Mouse (Mus musculus) heart, embryonic 10.5 days (tissue): ENCODE results near the gene Galntl6. TPM values are rescaled to one million over a fixed set of nuclear protein-coding genes. Genes with fewer than 3 reads are reported as not detected.

Source experiments
- DNase-seq: peaks from one replicate; pipeline ENCODE4 v3.0.0-alpha.2; 2017; ENCODE audit warnings: low spot score
- H3K27ac ChIP-seq: fragments of 300-500 bp; sonication (generic); 2 replicates; pipeline ENCODE4 v1.5.1; 2016; ENCODE audit warnings: mild to moderate bottlenecking
- H3K27me3 ChIP-seq: fragments of 300-500 bp; sonication (generic); 2 replicates; pipeline ENCODE4 v1.6.1; 2016; ENCODE audit warnings: mild to moderate bottlenecking; ENCODE audit not compliant: poor library complexity, insufficient read depth, severe bottlenecking
- H3K36me3 ChIP-seq: fragments of 300-500 bp; sonication (generic); 2 replicates; pipeline ENCODE4 v1.6.1; 2016; ENCODE audit warnings: mild to moderate bottlenecking, moderate library complexity
- H3K4me1 ChIP-seq: fragments of 300-500 bp; sonication (generic); 2 replicates; pipeline ENCODE4 v1.6.1; 2016; ENCODE audit warnings: mild to moderate bottlenecking
- H3K4me3 ChIP-seq: fragments of 300-500 bp; sonication (generic); 2 replicates; pipeline ENCODE4 v1.5.1; 2016; ENCODE audit warnings: mild to moderate bottlenecking, moderate library complexity
- H3K9me3 ChIP-seq: fragments of 300-500 bp; sonication (generic); 2 replicates; pipeline ENCODE4 v1.6.1; 2016; ENCODE audit warnings: mild to moderate bottlenecking, moderate library complexity
- WGBS: fragments of 180-500 bp; shearing (Covaris S2); methylation state at CpG from one replicate; pipeline ENCODE4 v1.1.7; 2016; 5-methylcytosine and 5-hydroxymethylcytosine counted together
- polyA plus RNA-seq: library from polyadenylated mRNA; unstranded; fragments of >200 nt; fragmentation: Nextera tagmentation; extraction: Ambion mirVana; gene quantifications from 2 replicates; pipeline ENCODE4 v1.2.1, GENCODE M21; 2016

The Galntl6 gene
- polyA plus RNA-seq, 1 experiment from 2014 or later = 0.54 TPM

GRCm38 (mm10) chr8:58805190-58805589 lies 107.2 kb downstream of the Galntl6 start:
- H3K27ac ChIP-seq = no peak overlapping the region
- no peaks in the 10 kb centered on the region for H3K4me1 ChIP-seq
- H3K36me3 ChIP-seq = no peaks in the 10 kb centered on the region
- H3K9me3 ChIP-seq = no peaks in the 10 kb centered on the region
- H3K27me3 ChIP-seq = no peaks in the 10 kb centered on the region
- no peak overlapping the region for H3K4me3 ChIP-seq
- no peak for DNase-seq

DNA sequence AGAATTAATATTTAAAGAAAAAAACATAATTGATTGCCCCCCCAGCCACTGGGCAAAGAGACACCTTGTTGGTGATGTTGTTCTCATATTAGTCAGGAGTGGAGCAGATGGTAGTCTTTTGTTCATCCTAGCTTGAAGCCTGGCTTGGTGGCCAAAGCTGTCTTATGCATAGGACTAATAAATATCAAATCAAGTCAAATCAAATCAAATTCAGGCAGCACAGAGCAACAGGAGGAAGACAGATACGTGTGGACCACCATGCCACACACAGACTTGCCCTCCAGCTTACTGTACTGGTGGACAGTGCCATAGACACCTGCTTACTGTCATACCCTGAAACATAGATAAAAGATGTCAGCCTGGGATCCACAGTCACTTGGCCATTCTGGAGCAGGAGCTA lies 110.6 kb downstream of the Galntl6 start:
- Histone ChIP-seq H3K27ac (no peak overlapping the region), H3K4me3 (no peak overlapping the region), H3K36me3 (no peaks in the 10 kb centered on the region), H3K27me3 (no peaks in the 10 kb centered on the region), H3K9me3 (no peaks in the 10 kb centered on the region), H3K4me1 (no peaks in the 10 kb centered on the region)
- no peak for DNase-seq
- WGBS = 67% methylated on average over 1 of the region's 1 CpGs

GRCm38 (mm10) chr8:58753769-58754168 lies 158.7 kb downstream of the Galntl6 start:
- Histone ChIP-seq H3K36me3 (no peaks in the 10 kb centered on the region), H3K27ac (no peak overlapping the region), H3K4me1 (no peaks in the 10 kb centered on the region), H3K27me3 (no peaks in the 10 kb centered on the region), H3K9me3 (no peaks in the 10 kb centered on the region), H3K4me3 (no peak overlapping the region)
- DNase-seq = no peak
- WGBS = 80% methylated on average over 2 of the region's 2 CpGs

GRCm38 (mm10) chr8:58737963-58738362 lies 174.5 kb downstream of the Galntl6 start:
- Histone ChIP-seq H3K9me3 (no peaks in the 10 kb centered on the region), H3K4me1 (no peaks in the 10 kb centered on the region), H3K36me3 (no peaks in the 10 kb centered on the region), H3K27ac (no peak overlapping the region), H3K27me3 (no peaks in the 10 kb centered on the region), H3K4me3 (no peak overlapping the region)
- DNase-seq = no peak
- 96% methylated on average over 3 of the region's 3 CpGs for WGBS

- H3K27me3 ChIP-seq = no peaks in the 10 kb centered on the region
- DNase-seq = no peak
- H3K9me3 ChIP-seq = no peaks in the 10 kb centered on the region
- H3K36me3 ChIP-seq = no peaks in the 10 kb centered on the region
- no peak overlapping the region for H3K27ac ChIP-seq
- no peak overlapping the region for H3K4me3 ChIP-seq
- no peaks in the 10 kb centered on the region for H3K4me1 ChIP-seq
- WGBS = 82% methylated on average over 3 of the region's 3 CpGs
Measured at GRCm38 (mm10) chr8:58691761-58692160, 220.7 kb downstream of the Galntl6 start.

GRCm38 (mm10) chr8:58677847-58678450 lies 234.5 kb downstream of the Galntl6 start:
- Histone ChIP-seq H3K27me3 (no peaks in the 10 kb centered on the region), H3K27ac (no peak overlapping the region), H3K36me3 (no peaks in the 10 kb centered on the region), H3K9me3 (no peaks in the 10 kb centered on the region), H3K4me1 (no peaks in the 10 kb centered on the region), H3K4me3 (no peak overlapping the region)
- 48% methylated on average over 6 of the region's 6 CpGs for WGBS
- no peak for DNase-seq

DNA sequence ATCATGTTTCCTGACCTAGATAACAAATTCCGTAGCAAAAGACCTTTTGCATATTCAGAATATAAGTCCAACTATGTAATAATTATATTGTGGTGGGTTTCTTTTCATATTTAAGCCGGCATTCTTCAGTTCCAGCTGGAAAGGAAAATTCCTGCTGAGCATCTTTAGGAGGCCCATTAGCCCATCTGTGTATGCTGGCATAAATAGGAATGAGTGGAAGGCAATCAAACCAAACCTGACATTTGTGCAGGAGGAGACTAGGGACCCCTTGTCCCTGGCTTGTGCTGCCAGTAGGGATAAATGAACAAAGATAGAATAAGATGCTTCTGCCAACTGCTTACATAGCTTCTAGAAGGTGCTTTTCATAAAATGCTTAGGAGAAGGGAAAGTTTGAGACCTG lies 243.4 kb downstream of the Galntl6 start:
- DNase-seq = no peak
- no peak overlapping the region for H3K4me3 ChIP-seq
- no peaks in the 10 kb centered on the region for H3K4me1 ChIP-seq
- H3K27me3 ChIP-seq = no peaks in the 10 kb centered on the region
- no peaks in the 10 kb centered on the region for H3K9me3 ChIP-seq
- H3K27ac ChIP-seq = no peak overlapping the region
- H3K36me3 ChIP-seq = no peaks in the 10 kb centered on the region
- 70% methylated on average over 2 of the region's 2 CpGs for WGBS

DNA sequence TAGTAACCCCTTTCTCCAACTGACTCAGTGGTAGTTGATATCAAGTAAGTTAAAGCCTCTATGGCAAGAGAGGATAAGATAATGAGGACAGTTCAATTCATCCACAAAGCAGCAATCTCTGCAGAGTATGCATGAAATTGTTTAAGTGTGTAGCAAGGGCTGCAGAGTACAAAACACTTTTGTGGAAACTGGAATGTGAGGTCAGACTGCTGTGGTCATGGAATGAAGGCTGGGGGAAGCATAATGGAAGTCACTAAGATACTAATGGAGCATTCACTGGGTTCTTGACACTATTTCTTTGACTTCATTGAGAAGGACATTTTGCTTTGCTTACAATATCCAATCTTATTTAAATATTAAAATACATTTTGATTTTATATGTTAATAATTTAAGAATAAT lies 252.4 kb downstream of the Galntl6 start:
- no peaks in the 10 kb centered on the region for H3K27me3 ChIP-seq
- no peaks in the 10 kb centered on the region for H3K36me3 ChIP-seq
- no peak for DNase-seq
- no peaks in the 10 kb centered on the region for H3K9me3 ChIP-seq
- no peaks in the 10 kb centered on the region for H3K4me1 ChIP-seq
- H3K27ac ChIP-seq = no peak overlapping the region
- no peak overlapping the region for H3K4me3 ChIP-seq

- no peaks in the 10 kb centered on the region for H3K9me3 ChIP-seq
- no peaks in the 10 kb centered on the region for H3K4me1 ChIP-seq
- no peak overlapping the region for H3K27ac ChIP-seq
- 70% methylated on average over 4 of the region's 4 CpGs for WGBS
- DNase-seq = no peak
- no peak overlapping the region for H3K4me3 ChIP-seq
- no peaks in the 10 kb centered on the region for H3K27me3 ChIP-seq
- no peaks in the 10 kb centered on the region for H3K36me3 ChIP-seq
Measured at GRCm38 (mm10) chr8:58655631-58656030, 256.8 kb downstream of the Galntl6 start.

- Histone ChIP-seq H3K27ac (no peak overlapping the region), H3K36me3 (no peaks in the 10 kb centered on the region), H3K9me3 (no peaks in the 10 kb centered on the region), H3K4me1 (no peaks in the 10 kb centered on the region), H3K4me3 (no peak overlapping the region), H3K27me3 (no peaks in the 10 kb centered on the region)
- no peak for DNase-seq
- 74% methylated on average over 4 of the region's 4 CpGs for WGBS
Measured at GRCm38 (mm10) chr8:58606451-58606850, 306.0 kb downstream of the Galntl6 start.

- Histone ChIP-seq H3K27me3 (no peaks in the 10 kb centered on the region), H3K9me3 (no peaks in the 10 kb centered on the region), H3K36me3 (no peaks in the 10 kb centered on the region), H3K27ac (no peak overlapping the region), H3K4me3 (no peak overlapping the region), H3K4me1 (no peaks in the 10 kb centered on the region)
- no peak for DNase-seq
- 76% methylated on average over 4 of the region's 4 CpGs for WGBS
Measured at GRCm38 (mm10) chr8:58604751-58605150, 307.7 kb downstream of the Galntl6 start.

DNA sequence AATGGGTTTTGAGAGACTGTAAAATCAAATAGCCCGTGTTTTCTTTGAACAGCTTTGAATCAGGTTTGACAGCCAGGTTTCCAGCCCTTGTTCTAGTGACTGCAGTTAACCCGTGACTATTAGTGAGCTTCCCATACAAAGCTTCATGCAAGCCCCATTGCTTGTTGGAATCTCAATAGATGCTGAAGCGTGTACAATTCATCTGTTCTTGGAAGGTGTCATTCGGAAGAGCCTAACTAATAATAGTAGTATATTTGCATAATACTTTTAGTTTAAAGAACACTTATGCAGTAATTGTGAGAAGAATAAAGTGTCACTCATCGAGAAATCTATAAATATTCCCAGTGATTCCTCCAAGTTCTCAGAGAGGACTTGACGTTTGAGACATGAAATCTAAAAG lies 314.6 kb downstream of the Galntl6 start:
- Histone ChIP-seq H3K27me3 (no peaks in the 10 kb centered on the region), H3K36me3 (no peaks in the 10 kb centered on the region), H3K9me3 (no peaks in the 10 kb centered on the region), H3K4me1 (no peaks in the 10 kb centered on the region), H3K4me3 (no peak overlapping the region), H3K27ac (no peak overlapping the region)
- 78% methylated on average over 6 of the region's 6 CpGs for WGBS
- no peak for DNase-seq

GRCm38 (mm10) chr8:58575346-58575745 lies 337.1 kb downstream of the Galntl6 start:
- Histone ChIP-seq H3K4me3 (no peak overlapping the region), H3K9me3 (no peaks in the 10 kb centered on the region), H3K36me3 (no peaks in the 10 kb centered on the region), H3K4me1 (no peaks in the 10 kb centered on the region), H3K27me3 (no peaks in the 10 kb centered on the region), H3K27ac (no peak overlapping the region)
- 90% methylated on average over 1 of the region's 1 CpGs for WGBS
- no peak for DNase-seq

- no peak for DNase-seq
- no peaks in the 10 kb centered on the region for H3K36me3 ChIP-seq
- H3K4me1 ChIP-seq = no peaks in the 10 kb centered on the region
- H3K9me3 ChIP-seq = no peaks in the 10 kb centered on the region
- WGBS = 63% methylated on average over 2 of the region's 2 CpGs
- H3K27me3 ChIP-seq = no peaks in the 10 kb centered on the region
- H3K27ac ChIP-seq = no peak overlapping the region
- no peak overlapping the region for H3K4me3 ChIP-seq
Measured at GRCm38 (mm10) chr8:58568086-58568485, 344.4 kb downstream of the Galntl6 start.
